Mouse (Mus musculus): ENCODE results near the gene Zfp583.
A peak's percentile ranks its signal among the peaks of the same experiment; 100 is the strongest.
"Not testable (repeated sequence)": the region's sequence is repeated elsewhere in the genome, so short reads cannot be mapped to it uniquely, and the experiment has no call there.

The Zfp583 gene

GRCm38 (mm10) chr7:6331233-6331956 lies at the start of gene Zfp583:
Zfp583 (minus strand) TSS chr7:6331285.
- DNase-seq, result peak; percentile 78 to 91

GRCm38 (mm10) chr7:6378441-6378840 lies 47.4 kb upstream of the Zfp583 start:
- no peak for DNase-seq

GRCm38 (mm10) chr7:6372993-6373392 lies 41.9 kb upstream of the Zfp583 start:
- DNase-seq, result no peak

GRCm38 (mm10) chr7:6369460-6369859 lies 38.4 kb upstream of the Zfp583 start:
- no peak for DNase-seq

GRCm38 (mm10) chr7:6368146-6368545 lies 37.1 kb upstream of the Zfp583 start:
- not testable (repeated sequence) for DNase-seq

GRCm38 (mm10) chr7:6367185-6367584 lies 36.1 kb upstream of the Zfp583 start:
- DNase-seq, result no peak

- no peak for DNase-seq
Observed at GRCm38 (mm10) chr7:6364761-6365160, 33.7 kb upstream of the Zfp583 start.

- peak; percentile 90 to 94 for DNase-seq
Observed at GRCm38 (mm10) chr7:6363047-6363488, 32.0 kb upstream of the Zfp583 start, which contains the start of gene Zfp78. Zfp78 (plus strand) TSS chr7:6363280.

- DNase-seq, result peak; percentile 99 to 100
Observed at GRCm38 (mm10) chr7:6362268-6363046, 31.4 kb upstream of the Zfp583 start.

- DNase-seq, result no peak
Observed at GRCm38 (mm10) chr7:6361756-6362155, 30.7 kb upstream of the Zfp583 start.

GRCm38 (mm10) chr7:6360477-6361060 lies 29.5 kb upstream of the Zfp583 start:
- DNase-seq, result no peak

- peak in 1 of 2 experiments; percentile 17 for DNase-seq
Observed at GRCm38 (mm10) chr7:6358937-6359590, 28.0 kb upstream of the Zfp583 start.

- DNase-seq, result no peak
Observed at GRCm38 (mm10) chr7:6358121-6358520, 27.0 kb upstream of the Zfp583 start.

- DNase-seq, result no peak
Observed at GRCm38 (mm10) chr7:6344124-6344523, 13.0 kb upstream of the Zfp583 start.

- DNase-seq, result peak; percentile 63 to 76
Observed at GRCm38 (mm10) chr7:6343501-6344071, 12.5 kb upstream of the Zfp583 start, which contains the start of gene Gm3854. Gm3854 (plus strand) TSS chr7:6343759.

GRCm38 (mm10) chr7:6339865-6340264 lies 8.8 kb upstream of the Zfp583 start:
- no peak for DNase-seq

- DNase-seq, result no peak
Observed at GRCm38 (mm10) chr7:6330458-6331232, 440 bp downstream of the Zfp583 start.

GRCm38 (mm10) chr7:6300796-6301195 lies 30.3 kb downstream of the Zfp583 start:
- not testable (repeated sequence) for DNase-seq

GRCm38 (mm10) chr7:6291121-6291520 lies 40.0 kb downstream of the Zfp583 start:
- not testable (repeated sequence) for DNase-seq

GRCm38 (mm10) chr7:6286921-6287531 lies 44.1 kb downstream of the Zfp583 start:
- DNase-seq, result no peak
